Mouse (Mus musculus) CH12.LX (cell line): ENCODE measurements around the gene Map4k3. TPM values are rescaled to one million over a fixed set of nuclear protein-coding genes. Genes with fewer than 3 reads are reported as not detected.

Source experiments
- DNase-seq: peaks from one replicate; pipeline ENCODE4 v3.0.0-alpha.2; 2013; ENCODE audit errors: extremely low read depth
- H3K27ac ChIP-seq: 2 replicates; pipeline ENCODE4 v1.5.1; 2012; ENCODE audit warnings: low read depth, mild to moderate bottlenecking, control low read depth, moderate library complexity; ENCODE audit not compliant: insufficient read depth
- H3K27me3 ChIP-seq: replicated peaks from 2 replicates; pipeline ENCODE3; 2012; ENCODE audit warnings: inconsistent platforms
- H3K36me3 ChIP-seq, 2 experiments: replicated peaks in 1 of 2; 2 replicates each; pipeline versions ENCODE3 to v1.6.1; 2012; ENCODE audit warnings: inconsistent platforms in 1 of 2, low read length in 1 of 2, mild to moderate bottlenecking in 1 of 2, mixed read lengths in 1 of 2, moderate library complexity in 1 of 2; ENCODE audit not compliant: control insufficient read depth in 1 of 2, insufficient read depth in 1 of 2
- H3K4me1 ChIP-seq, 2 experiments: 2 replicates each; pipeline ENCODE4 v1.6.1; 2012; ENCODE audit warnings: inconsistent platforms in 1 of 2, moderate library complexity in 1 of 2; ENCODE audit not compliant: insufficient read depth in 2 of 2, control insufficient read depth in 1 of 2
- H3K4me2 ChIP-seq: 2 replicates; pipeline ENCODE4 v1.6.1; 2012; ENCODE audit warnings: low read depth, mild to moderate bottlenecking, control low read depth; ENCODE audit not compliant: poor library complexity, insufficient read depth, severe bottlenecking
- H3K4me3 ChIP-seq, 3 experiments: fragments of 150-350 bp in 1 of 3; sonication (generic) in 1 of 3; replicated peaks in 1 of 3; 2 replicates each; pipeline versions ENCODE3 to v1.5.1; 2011 to 2012; ENCODE audit warnings: low read depth in 2 of 3, low read length in 2 of 3, mild to moderate bottlenecking in 2 of 3, moderate library complexity in 2 of 3, control low read depth in 1 of 3, improper control_type of control experiment in 1 of 3, inconsistent platforms in 1 of 3, mixed read lengths in 1 of 3; ENCODE audit not compliant: poor library complexity in 1 of 3
- H3K79me2 ChIP-seq: replicated peaks from 2 replicates; pipeline ENCODE4 v1.6.1; 2012; ENCODE audit warnings: mild to moderate bottlenecking, moderate library complexity; ENCODE audit not compliant: control insufficient read depth, poor library complexity, insufficient read depth, severe bottlenecking; ENCODE audit errors: extremely low read depth
- H3K9ac ChIP-seq: 2 replicates; pipeline ENCODE4 v1.6.1; 2012; ENCODE audit warnings: low read depth, mild to moderate bottlenecking, control low read depth, moderate library complexity; ENCODE audit not compliant: insufficient read depth
- H3K9me3 ChIP-seq: replicated peaks from 2 replicates; pipeline ENCODE3; 2012; ENCODE audit warnings: low read length, inconsistent platforms, mixed read lengths
- E2F4 ChIP-seq: IDR thresholded peaks from 2 replicates; pipeline ENCODE4 v1.6.1; 2011; ENCODE audit warnings: low read depth, low read length, improper control_type of control experiment; ENCODE audit not compliant: insufficient replicate concordance
- EP300 ChIP-seq: IDR thresholded peaks from 2 replicates; pipeline ENCODE4 v1.6.1; 2011; ENCODE audit warnings: low read length, improper control_type of control experiment
- KAT2A ChIP-seq: IDR thresholded peaks from 2 replicates; pipeline ENCODE4 v1.6.1; 2012; ENCODE audit warnings: low read length, improper control_type of control experiment, inconsistent platforms; ENCODE audit not compliant: insufficient replicate concordance
- MXI1 ChIP-seq: IDR thresholded peaks from 2 replicates; pipeline ENCODE4 v1.6.1; 2011; ENCODE audit warnings: mild to moderate bottlenecking, low read depth, low read length, improper control_type of control experiment
- MYC ChIP-seq: IDR thresholded peaks from 2 replicates; pipeline ENCODE4 v1.6.1; 2011; ENCODE audit warnings: low read depth, mild to moderate bottlenecking, improper control_type of control experiment, low read length
- NRF1 ChIP-seq: IDR thresholded peaks from 2 replicates; pipeline ENCODE4 v1.6.1; 2014; ENCODE audit warnings: low read depth, mild to moderate bottlenecking, inconsistent platforms, low read length, improper control_type of control experiment, moderate library complexity
- POLR2AphosphoS2 ChIP-seq: IDR thresholded peaks from 2 replicates; pipeline ENCODE4 v1.6.1; 2011; ENCODE audit warnings: low read depth, low read length, improper control_type of control experiment
- SIN3A ChIP-seq: IDR thresholded peaks from 2 replicates; pipeline ENCODE4 v1.6.1; 2012; ENCODE audit warnings: low read length, improper control_type of control experiment, inconsistent platforms
- TBP ChIP-seq: conservative IDR thresholded peaks from 2 replicates; pipeline ENCODE4 v1.6.1; 2011; ENCODE audit warnings: low read depth, low read length, improper control_type of control experiment
- UBTF ChIP-seq: IDR thresholded peaks from 2 replicates; pipeline ENCODE4 v1.6.1; 2012; ENCODE audit warnings: low read depth, mild to moderate bottlenecking, inconsistent platforms, low read length, improper control_type of control experiment, moderate library complexity
- USF1 ChIP-seq: IDR thresholded peaks from 2 replicates; pipeline ENCODE4 v1.6.1; 2014; ENCODE audit warnings: low read depth, mild to moderate bottlenecking, inconsistent platforms, low read length, improper control_type of control experiment
- ZNF384 ChIP-seq: IDR thresholded peaks from 2 replicates; pipeline ENCODE4 v1.6.1; 2012; ENCODE audit warnings: low read depth, low read length, improper control_type of control experiment, inconsistent platforms
- dilution Hi-C: fragments of 300-500 bp; cut with MboI; formaldehyde crosslinking; loops from 2 replicates; pipeline ENCODE4 v1.14.3; 2020; ENCODE audit warnings: low sequenced_read_pairs; ENCODE audit not compliant: extremely low pct_unique_long_range_greater_than_20kb, extremely low pct_ligation_motif_present
- in situ Hi-C: fragments of 300-500 bp; cut with MboI; formaldehyde crosslinking; loops from 3 replicates; pipeline ENCODE4 v1.14.3; 2019; ENCODE audit warnings: low sequenced_read_pairs, low pct_ligation_motif_present, low pct_unique_long_range_greater_than_20kb, mixed read lengths
- polyA plus RNA-seq: library from polyadenylated mRNA; unstranded; fragments of >175 nt; gene quantifications from 2 replicates; pipeline ENCODE4 v1.2.1, GENCODE M21; 2012; ENCODE audit warnings: low read depth; ENCODE audit not compliant: insufficient read length
- total RNA-seq, 2 experiments: library from RNA; depleted of rRNA; stranded (reverse); fragments of 300-350 nt in 1 of 2; fragments of >200 nt in 1 of 2; gene quantifications; 2 replicates each; pipeline ENCODE4 v1.2.3; 2012 to 2014

The Map4k3 gene
- total and polyA plus RNA-seq, 3 experiments = 2.7 to 4.3 (median 3.2) TPM

DNA sequence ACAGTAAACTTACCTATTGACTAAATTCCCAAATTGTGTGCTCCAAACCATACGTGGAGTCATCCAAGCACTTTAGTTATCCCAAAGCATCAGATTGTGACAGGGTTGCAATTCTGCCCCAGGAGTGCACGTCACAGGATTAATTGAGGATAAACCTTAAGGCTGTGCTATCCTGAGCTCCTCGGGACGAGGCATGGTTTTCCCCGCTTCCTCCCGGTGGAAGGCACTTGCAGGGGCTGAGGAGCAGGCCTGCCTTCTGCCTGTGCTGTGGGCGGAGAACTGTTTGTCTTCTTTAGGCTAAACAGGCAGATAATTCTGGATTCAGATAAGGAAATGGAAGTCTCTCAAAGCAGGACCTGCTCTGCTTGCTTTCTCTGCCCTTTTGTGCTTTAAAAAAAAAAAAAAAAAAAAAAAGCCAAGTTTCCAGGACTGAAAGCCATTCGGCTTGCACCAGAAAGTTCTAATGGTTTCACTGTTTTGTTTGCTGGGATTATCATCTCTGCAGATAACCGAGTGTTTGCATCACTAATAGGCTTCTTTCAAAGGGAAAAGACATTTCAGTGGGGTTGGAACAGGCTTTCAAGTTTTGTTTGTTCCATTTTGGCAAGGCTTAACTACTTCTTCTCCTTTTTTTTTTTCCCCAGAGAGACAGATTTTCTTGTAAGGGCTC, 930 bp upstream of the Map4k3 start:
- dilution Hi-C loops = no loop called here
- Histone ChIP-seq H3K27ac (no peak overlapping the region), H3K27me3 (no peaks in the 10 kb centered on the region), H3K4me2 (peak overlapping the region; percentile 97), H3K4me1 (peaks cover 10 to 39% of the 10 kb centered on the region in 2 experiments), H3K36me3 (peaks cover 0 to 5% of the 10 kb centered on the region in 2 experiments), H3K4me3 (no peak overlapping the region), H3K79me2 (no peaks in the 10 kb centered on the region; the same call in 1 of the 2 replicates), H3K9me3 (no peaks in the 10 kb centered on the region), H3K9ac (no peak overlapping the region)
- in situ Hi-C loops = no loop called here
- TF ChIP-seq KAT2A (no peak), MYC (peak; percentile 47; the same call in 1 of the 2 replicates), SIN3A (0 out of 2 replicates have a peak, but pooled peaks have one; percentile 29), POLR2AphosphoS2 (no peak), E2F4 (no peak), ZNF384 (peak; percentile 90), EP300 (no peak), USF1 (no peak), TBP (no peak), NRF1 (no peak)
- DNase-seq = no peak

GRCm38 (mm10) chr17:80727341-80727951, 839 bp downstream of the Map4k3 start:
- Histone ChIP-seq H3K4me2 (peak overlapping the region; percentile 97), H3K9me3 (no peaks in the 10 kb centered on the region), H3K79me2 (no peaks in the 10 kb centered on the region; the same call in 1 of the 2 replicates), H3K36me3 (peaks cover 0 to 5% of the 10 kb centered on the region in 2 experiments), H3K27me3 (no peaks in the 10 kb centered on the region), H3K27ac (no peak overlapping the region), H3K4me1 (peaks cover 10 to 39% of the 10 kb centered on the region in 2 experiments), H3K4me3 (peak overlapping the region; percentile 71 to 87 (median 86)), H3K9ac (peak overlapping the region; percentile 92)
- in situ Hi-C loops = no loop called here
- dilution Hi-C loops = no loop called here
- DNase-seq = peak; percentile 18
- TF ChIP-seq TBP = no peak
- peak; percentile 74; the same call in 1 of the 2 replicates for TF ChIP-seq UBTF
- TF ChIP-seq MXI1 = peak; percentile 19; the same call in 1 of the 2 replicates
